Mouse (Mus musculus): Measurements from ENCODE around the gene Ykt6. TPM values are rescaled to one million over a fixed set of nuclear protein-coding genes. Genes with fewer than 3 reads are reported as not detected.

Gene Ykt6
- polyA plus RNA-seq, 1 experiment from 2014 or later, result 58.4 TPM

DNA sequence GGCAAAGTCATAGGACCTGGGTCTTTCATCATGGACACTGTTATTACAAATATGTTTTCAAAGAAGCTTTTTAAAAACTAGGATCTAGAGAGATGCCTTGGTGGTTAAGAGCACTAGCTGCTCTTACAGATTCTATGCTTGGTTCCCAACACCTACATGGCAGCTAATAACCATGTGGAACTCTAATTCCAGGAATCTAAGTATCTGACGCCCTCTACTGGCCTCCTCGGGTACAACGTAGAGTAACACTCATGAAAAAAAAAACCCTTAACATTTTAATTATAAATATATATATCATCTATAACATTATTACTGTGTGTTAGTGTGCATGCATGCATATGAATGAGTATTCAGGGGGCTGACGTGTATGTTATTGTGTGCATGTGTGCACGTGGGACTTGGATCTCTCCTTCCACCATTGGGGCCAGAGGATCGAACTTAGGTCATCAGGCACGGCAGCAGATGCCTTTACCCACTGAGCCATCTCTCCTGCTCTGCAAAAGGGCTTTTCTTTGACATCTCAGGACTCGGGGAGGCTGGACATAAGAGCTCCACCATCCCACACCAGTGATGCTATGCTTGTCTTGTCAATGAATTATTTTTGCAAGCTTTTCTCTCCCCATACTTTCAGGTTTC lies 2.2 kb upstream of the Ykt6 start:
- Histone ChIP-seq H3K27me3 (no peaks in the 10 kb centered on the region), H3K9ac (no peak overlapping the region), H3K27ac (no peak overlapping the region), H3K36me3 (replicated peaks) (no peaks in the 10 kb centered on the region), H3K4me2 (no peak overlapping the region), H3K4me1 (peaks cover 35% of the 10 kb centered on the region), H3K4me3 (replicated peaks) (no peak overlapping the region), H3K9me3 (no peaks in the 10 kb centered on the region)
- 35% methylated on average over 8 of the region's 8 CpGs for WGBS
- no peak for ATAC-seq (ENCODE audit: low FRiP score)

DNA sequence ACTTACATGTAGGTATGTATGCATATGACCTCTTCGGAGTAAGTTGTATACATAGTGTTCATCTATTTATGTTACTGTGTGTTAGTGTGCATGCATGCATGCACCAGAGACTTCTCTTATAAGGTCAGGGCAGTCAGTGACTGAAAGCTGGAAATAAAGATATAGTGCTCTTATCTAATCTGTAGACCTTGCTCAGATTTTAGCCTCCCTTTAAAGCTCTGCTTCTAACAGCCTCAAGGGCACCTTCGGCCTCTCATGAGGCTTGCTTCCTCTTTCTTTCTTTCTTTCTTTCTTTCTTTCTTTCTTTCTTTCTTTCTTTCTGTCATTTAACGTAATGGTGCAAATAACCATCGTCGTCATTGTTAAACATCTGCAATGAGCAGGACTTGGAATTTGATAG lies 1.1 kb upstream of the Ykt6 start:
- no peak overlapping the region for H3K4me2 ChIP-seq
- no peak overlapping the region for H3K27ac ChIP-seq
- H3K27me3 ChIP-seq, result no peaks in the 10 kb centered on the region
- H3K4me3 ChIP-seq (replicated peaks), result no peak overlapping the region
- H3K36me3 ChIP-seq (replicated peaks), result peaks cover 3% of the 10 kb centered on the region; the same call in 1 of the 2 replicates
- no peak overlapping the region for H3K9ac ChIP-seq
- no peaks in the 10 kb centered on the region for H3K9me3 ChIP-seq
- WGBS, result 82% methylated on average over 5 of the region's 5 CpGs
- peaks cover 30% of the 10 kb centered on the region for H3K4me1 ChIP-seq
- no peak for ATAC-seq (ENCODE audit: low FRiP score)

DNA sequence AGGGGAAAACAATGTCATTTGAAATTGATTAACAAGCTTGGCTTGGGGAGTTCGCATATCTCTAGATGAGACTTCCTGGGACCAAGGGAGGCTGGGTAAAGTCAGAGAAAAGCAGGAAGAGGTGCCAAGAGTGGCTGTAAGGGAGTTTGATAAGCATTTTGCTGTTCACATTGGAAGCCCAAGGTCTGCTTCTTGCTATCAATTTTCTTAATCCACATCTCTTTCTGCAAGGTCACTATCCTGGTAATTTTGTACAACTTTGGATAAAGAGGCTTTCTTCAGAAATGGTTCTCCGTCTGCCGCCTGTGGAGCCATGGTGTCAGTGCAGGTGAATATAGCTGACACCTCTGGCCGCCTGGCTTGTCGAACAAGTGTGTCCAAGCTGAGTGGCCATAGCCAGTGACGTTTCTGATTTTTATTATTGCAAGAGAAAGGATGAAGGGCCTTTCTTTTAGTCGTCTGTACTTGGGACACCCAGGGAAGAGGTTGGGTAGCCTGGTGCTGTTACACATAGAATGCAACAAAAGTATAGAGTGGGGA lies 458 bp upstream of the Ykt6 start:
- peak overlapping the region; percentile 91 for H3K27ac ChIP-seq
- 7% methylated on average over 7 of the region's 7 CpGs for WGBS
- H3K9me3 ChIP-seq, result no peaks in the 10 kb centered on the region
- H3K9ac ChIP-seq, result peak overlapping the region; percentile 84
- peaks cover 24% of the 10 kb centered on the region for H3K4me1 ChIP-seq
- H3K27me3 ChIP-seq, result no peaks in the 10 kb centered on the region
- peak; percentile 75 for ATAC-seq (ENCODE audit: low FRiP score)
- peak overlapping the region; percentile 89 for H3K4me3 ChIP-seq (replicated peaks)
- H3K36me3 ChIP-seq (replicated peaks), result peaks cover 5% of the 10 kb centered on the region
- peak overlapping the region; percentile 90 for H3K4me2 ChIP-seq

DNA sequence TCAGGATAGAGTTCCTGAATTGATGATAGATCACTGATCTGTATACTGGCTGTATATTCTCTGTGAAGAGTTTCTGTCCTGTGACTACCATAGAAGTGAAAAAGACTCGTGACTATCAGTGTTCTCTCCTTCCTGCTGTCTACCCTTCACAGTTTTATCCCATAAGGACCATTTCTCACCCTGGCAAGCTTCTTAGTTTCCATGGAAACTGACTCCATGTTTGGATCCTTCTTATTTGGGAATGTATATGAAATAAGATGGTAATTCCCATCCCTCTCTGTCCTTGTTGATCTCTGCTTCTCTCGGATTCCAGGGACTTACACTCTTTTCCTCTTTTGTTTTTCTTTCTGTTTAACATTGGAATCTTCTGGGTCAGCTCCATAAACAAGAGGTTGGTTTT lies 4.6 kb downstream of the Ykt6 start:
- Histone ChIP-seq H3K4me1 (peaks cover 20% of the 10 kb centered on the region), H3K4me3 (replicated peaks) (no peak overlapping the region), H3K9me3 (no peaks in the 10 kb centered on the region), H3K9ac (no peak overlapping the region), H3K36me3 (replicated peaks) (peaks cover 55% of the 10 kb centered on the region), H3K27me3 (no peaks in the 10 kb centered on the region), H3K4me2 (no peak overlapping the region), H3K27ac (no peak overlapping the region)
- 76% methylated on average over 2 of the region's 2 CpGs for WGBS
- no peak for ATAC-seq (ENCODE audit: low FRiP score)

DNA sequence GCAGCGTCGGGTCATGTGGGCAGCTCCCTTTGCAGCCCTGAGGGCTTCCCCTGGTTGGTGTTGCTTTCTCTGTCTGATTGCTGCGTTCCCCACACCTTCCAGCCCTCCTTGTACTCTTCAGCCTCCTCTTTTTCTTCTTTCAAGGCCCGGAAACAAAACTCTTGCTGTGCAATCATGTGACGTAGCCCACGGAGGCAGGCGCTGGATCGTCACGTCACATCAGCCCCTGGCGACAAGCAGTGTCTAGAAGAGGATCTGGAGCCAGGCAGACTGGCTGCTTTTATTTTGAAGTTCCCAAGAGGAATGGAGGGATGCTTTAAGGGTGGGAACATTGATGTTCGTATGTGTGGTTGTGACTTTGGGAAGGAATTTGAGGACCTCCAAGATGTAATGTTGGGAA lies 10.4 kb downstream of the Ykt6 start:
- Histone ChIP-seq H3K27me3 (no peaks in the 10 kb centered on the region), H3K4me3 (replicated peaks) (no peak overlapping the region), H3K4me1 (no peaks in the 10 kb centered on the region), H3K4me2 (no peak overlapping the region), H3K36me3 (replicated peaks) (peaks cover 93% of the 10 kb centered on the region), H3K9me3 (no peaks in the 10 kb centered on the region), H3K9ac (no peak overlapping the region), H3K27ac (no peak overlapping the region)
- 90% methylated on average over 11 of the region's 11 CpGs for WGBS
- no peak for ATAC-seq (ENCODE audit: low FRiP score)

DNA sequence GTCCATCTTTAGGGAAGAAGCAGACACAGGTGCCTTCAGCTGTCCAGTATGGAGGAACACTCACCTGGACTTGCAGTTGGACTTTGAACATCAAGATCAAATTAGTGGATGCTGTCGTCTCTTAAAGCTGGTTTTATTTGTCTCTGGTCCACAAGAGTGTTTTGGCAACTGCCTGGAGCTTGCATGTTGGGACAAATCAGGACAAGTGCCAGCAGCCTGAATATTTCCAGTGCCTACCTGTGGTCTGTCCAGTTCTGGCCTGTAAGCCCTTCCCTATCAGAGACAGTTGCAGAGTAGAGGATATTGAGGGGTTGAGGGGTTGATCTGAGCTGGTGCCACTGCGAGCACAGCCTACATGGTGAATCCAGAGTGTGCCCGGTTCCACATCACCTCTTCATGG lies 11.3 kb downstream of the Ykt6 start:
- Histone ChIP-seq H3K4me2 (no peak overlapping the region), H3K4me3 (replicated peaks) (no peak overlapping the region), H3K27ac (no peak overlapping the region), H3K9me3 (no peaks in the 10 kb centered on the region), H3K4me1 (no peaks in the 10 kb centered on the region), H3K27me3 (no peaks in the 10 kb centered on the region), H3K9ac (no peak overlapping the region), H3K36me3 (replicated peaks) (peaks cover 84% of the 10 kb centered on the region)
- no peak for ATAC-seq (ENCODE audit: low FRiP score)
- 98% methylated on average over 3 of the region's 3 CpGs for WGBS

DNA sequence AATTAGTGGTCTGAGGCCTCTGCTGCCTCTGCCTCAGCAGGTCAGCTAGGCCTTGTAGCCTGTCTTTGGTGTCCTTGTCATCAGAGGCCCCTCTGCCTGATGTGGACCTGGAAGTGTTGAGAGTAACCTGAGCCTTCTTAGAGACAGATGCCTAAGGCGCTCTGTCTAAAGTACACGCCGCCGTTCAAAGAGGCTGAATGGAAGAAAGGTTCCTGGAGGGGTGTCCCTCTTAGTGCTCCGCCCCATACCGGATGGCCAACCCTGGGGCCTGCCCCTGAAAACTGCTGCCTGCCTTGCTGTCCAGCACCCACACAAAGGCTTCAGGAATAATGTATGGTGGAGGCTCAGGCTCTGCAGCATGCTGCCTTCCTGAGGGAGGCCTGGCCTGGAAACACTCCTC lies 12.7 kb downstream of the Ykt6 start:
- no peaks in the 10 kb centered on the region for H3K27me3 ChIP-seq
- peaks cover 74% of the 10 kb centered on the region for H3K36me3 ChIP-seq (replicated peaks)
- no peak overlapping the region for H3K4me3 ChIP-seq (replicated peaks)
- H3K9ac ChIP-seq, result no peak overlapping the region
- H3K9me3 ChIP-seq, result no peaks in the 10 kb centered on the region
- no peak overlapping the region for H3K4me2 ChIP-seq
- ATAC-seq (ENCODE audit: low FRiP score), result no peak
- 0 out of 2 replicates have a peak, but pooled peaks cover 5% of the 10 kb centered on the region for H3K4me1 ChIP-seq
- H3K27ac ChIP-seq, result no peak overlapping the region
- 79% methylated on average over 6 of the region's 6 CpGs for WGBS

DNA sequence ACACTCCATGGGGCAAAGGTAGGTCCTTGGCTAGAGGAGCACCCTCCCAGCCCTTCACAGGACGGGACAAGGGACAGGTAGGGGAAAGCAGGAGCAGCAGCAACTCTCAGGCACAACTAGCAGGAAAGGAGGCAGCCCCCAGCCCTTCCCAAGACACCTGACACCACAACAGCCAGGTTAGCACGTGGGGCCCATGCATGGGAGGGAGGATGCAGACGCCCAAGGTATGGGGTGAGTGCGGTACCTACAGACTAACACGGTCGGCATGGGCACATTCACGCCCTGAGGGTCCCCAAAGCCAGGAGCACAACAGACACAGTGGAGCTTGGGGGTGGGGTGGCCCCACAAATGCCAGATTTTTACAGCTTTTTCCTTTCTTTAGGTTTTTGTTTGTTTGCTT lies 15.7 kb downstream of the Ykt6 start:
- no peak for ATAC-seq (ENCODE audit: low FRiP score)

DNA sequence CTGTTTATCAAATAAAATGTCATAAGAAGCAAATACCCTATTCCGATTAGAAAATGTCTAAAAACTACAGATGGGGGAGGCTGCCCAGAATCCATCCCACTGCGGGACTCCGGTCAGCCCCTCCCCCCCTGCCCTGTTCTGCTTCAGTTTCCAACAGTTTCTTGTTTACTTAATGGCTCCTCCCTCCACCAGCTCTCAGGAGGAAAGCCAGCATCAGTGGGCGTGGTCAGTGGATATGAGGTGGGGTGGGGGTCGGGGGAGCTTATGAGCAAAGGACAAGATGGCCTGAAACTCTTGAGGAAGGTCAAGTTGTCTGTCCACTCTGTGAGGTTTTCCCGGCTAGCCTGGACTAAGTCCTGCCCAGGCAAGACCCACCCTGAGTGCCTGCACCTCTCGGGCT lies 17.7 kb downstream of the Ykt6 start:
- 57% methylated on average over 7 of the region's 7 CpGs for WGBS
- no peak overlapping the region for H3K27ac ChIP-seq
- 0 out of 2 replicates have a peak, but pooled peaks cover 5% of the 10 kb centered on the region for H3K4me1 ChIP-seq

More for the DNA sequence above, 15.7 kb downstream of the Ykt6 start:
- Histone ChIP-seq H3K36me3 (replicated peaks) (peaks cover 44% of the 10 kb centered on the region), H3K27ac (no peak overlapping the region), H3K9me3 (no peaks in the 10 kb centered on the region), H3K4me3 (replicated peaks) (no peak overlapping the region), H3K4me1 (0 out of 2 replicates have a peak, but pooled peaks cover 5% of the 10 kb centered on the region), H3K27me3 (no peaks in the 10 kb centered on the region), H3K9ac (no peak overlapping the region), H3K4me2 (no peak overlapping the region)
- 66% methylated on average over 7 of the region's 7 CpGs for WGBS

DNA sequence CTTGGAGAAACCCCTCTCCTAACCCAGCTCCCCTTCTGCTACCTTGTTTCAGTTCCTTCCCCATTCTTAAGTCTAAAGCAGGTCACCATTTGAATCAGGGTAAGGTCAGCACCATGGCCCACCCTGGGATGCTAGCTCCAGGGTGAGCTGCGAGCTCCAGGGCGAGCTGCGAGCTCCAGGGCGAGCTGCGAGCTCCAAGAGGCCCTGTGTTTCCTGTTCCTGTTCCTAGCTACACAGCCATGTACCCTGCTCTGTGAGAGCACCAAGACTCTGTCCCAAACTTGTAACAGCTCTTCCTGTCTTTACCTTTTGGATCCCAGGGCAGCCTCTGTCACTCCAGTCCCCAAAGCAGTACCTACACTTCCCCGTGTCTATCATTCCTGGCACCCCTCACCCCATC lies 18.6 kb downstream of the Ykt6 start:
- Histone ChIP-seq H3K4me2 (no peak overlapping the region), H3K36me3 (replicated peaks) (peaks cover 15% of the 10 kb centered on the region), H3K9me3 (no peaks in the 10 kb centered on the region), H3K27ac (no peak overlapping the region), H3K4me3 (replicated peaks) (no peak overlapping the region), H3K27me3 (no peaks in the 10 kb centered on the region), H3K9ac (no peak overlapping the region), H3K4me1 (0 out of 2 replicates have a peak, but pooled peaks cover 5% of the 10 kb centered on the region)
- ATAC-seq (ENCODE audit: low FRiP score), result no peak
- WGBS, result 82% methylated on average over 6 of the region's 6 CpGs

More for the DNA sequence above, 17.7 kb downstream of the Ykt6 start:
- H3K4me2 ChIP-seq, result no peak overlapping the region
- no peak for ATAC-seq (ENCODE audit: low FRiP score)
- no peaks in the 10 kb centered on the region for H3K9me3 ChIP-seq
- no peak overlapping the region for H3K9ac ChIP-seq
- peaks cover 24% of the 10 kb centered on the region for H3K36me3 ChIP-seq (replicated peaks)
- no peak overlapping the region for H3K4me3 ChIP-seq (replicated peaks)
- no peaks in the 10 kb centered on the region for H3K27me3 ChIP-seq

DNA sequence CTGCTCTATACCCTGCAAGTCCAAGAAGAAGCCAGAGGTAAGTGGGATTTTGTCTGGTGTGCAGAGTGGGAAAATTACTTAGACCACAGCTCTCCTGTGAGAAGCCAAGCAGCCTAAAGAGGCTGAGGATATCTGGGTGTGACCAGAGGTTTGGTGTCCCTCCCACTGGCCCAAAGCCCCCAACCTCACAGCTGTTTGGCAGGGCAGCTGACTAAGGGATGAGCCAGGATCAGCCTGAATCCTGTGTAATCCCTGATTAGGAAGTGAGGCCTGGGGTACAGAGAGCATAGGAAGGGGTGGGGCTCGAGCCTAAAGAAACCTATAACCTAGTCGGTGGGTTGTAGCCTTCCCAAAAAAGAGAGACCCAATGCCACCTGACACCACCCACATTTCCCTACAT lies 19.6 kb downstream of the Ykt6 start:
- no peak for ATAC-seq (ENCODE audit: low FRiP score)
- no peak overlapping the region for H3K9ac ChIP-seq
- H3K4me1 ChIP-seq, result 0 out of 2 replicates have a peak, but pooled peaks cover 5% of the 10 kb centered on the region
- no peak overlapping the region for H3K27ac ChIP-seq
- H3K36me3 ChIP-seq (replicated peaks), result peaks cover 8% of the 10 kb centered on the region; the same call in 1 of the 2 replicates
- no peak overlapping the region for H3K4me2 ChIP-seq
- H3K27me3 ChIP-seq, result no peaks in the 10 kb centered on the region
- 67% methylated on average over 2 of the region's 2 CpGs for WGBS
- H3K9me3 ChIP-seq, result no peaks in the 10 kb centered on the region
- no peak overlapping the region for H3K4me3 ChIP-seq (replicated peaks)

DNA sequence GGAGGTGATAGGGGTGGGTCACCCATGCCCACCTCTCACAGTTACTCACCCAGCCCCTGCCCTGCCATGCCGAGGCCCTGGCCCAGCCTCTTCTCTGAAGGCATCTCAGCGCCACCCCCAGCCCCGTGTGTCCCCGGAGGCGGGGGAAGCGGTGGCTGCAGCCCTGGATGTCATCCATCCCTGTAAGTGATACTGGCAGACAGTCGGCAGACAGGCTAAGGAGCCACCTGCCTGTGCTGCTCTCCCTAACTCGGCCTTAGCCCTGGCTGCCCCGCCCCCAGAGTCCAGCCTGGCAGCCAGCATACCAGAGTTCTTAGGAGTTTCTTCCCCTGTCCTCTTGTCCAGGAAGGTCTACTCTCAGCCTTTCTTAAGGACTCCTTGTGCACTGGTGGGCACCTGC lies 20.6 kb downstream of the Ykt6 start:
- H3K27ac ChIP-seq, result no peak overlapping the region
- H3K36me3 ChIP-seq (replicated peaks), result peaks cover 4% of the 10 kb centered on the region; the same call in 1 of the 2 replicates
- H3K27me3 ChIP-seq, result no peaks in the 10 kb centered on the region
- H3K9me3 ChIP-seq, result no peaks in the 10 kb centered on the region
- H3K4me1 ChIP-seq, result 0 out of 2 replicates have a peak, but pooled peaks cover 5% of the 10 kb centered on the region
- H3K4me3 ChIP-seq (replicated peaks), result no peak overlapping the region
- H3K4me2 ChIP-seq, result no peak overlapping the region
- ATAC-seq (ENCODE audit: low FRiP score), result no peak
- no peak overlapping the region for H3K9ac ChIP-seq
- WGBS, result 16% methylated on average over 9 of the region's 9 CpGs

DNA sequence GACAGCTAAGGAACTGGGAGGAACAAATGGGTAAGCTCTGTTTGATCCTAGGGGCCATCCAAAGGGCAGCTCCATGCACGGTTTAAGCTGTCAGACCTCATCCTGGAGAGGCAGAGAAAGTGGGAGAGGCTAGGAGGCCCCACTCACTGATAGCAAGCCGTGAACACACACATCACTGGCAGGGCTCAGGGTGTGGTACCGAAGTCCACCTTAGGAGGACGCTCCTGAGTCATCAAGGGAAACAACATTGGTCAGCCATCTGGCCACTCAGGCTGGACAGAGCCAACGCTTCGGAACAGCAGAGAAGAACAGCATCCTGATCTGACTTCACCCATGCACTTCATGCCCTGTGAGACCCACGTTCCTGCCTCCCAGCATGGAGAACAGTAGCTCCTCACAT lies 23.6 kb downstream of the Ykt6 start:
- H3K36me3 ChIP-seq (replicated peaks), result no peaks in the 10 kb centered on the region
- no peak overlapping the region for H3K4me2 ChIP-seq
- WGBS, result 94% methylated on average over 7 of the region's 7 CpGs
- no peaks in the 10 kb centered on the region for H3K4me1 ChIP-seq
- H3K9ac ChIP-seq, result no peak overlapping the region
- H3K27ac ChIP-seq, result no peak overlapping the region
- no peaks in the 10 kb centered on the region for H3K27me3 ChIP-seq
- H3K9me3 ChIP-seq, result no peaks in the 10 kb centered on the region
- no peak for ATAC-seq (ENCODE audit: low FRiP score)
- no peak overlapping the region for H3K4me3 ChIP-seq (replicated peaks)

Data from forebrain, embryonic 12.5 days (tissue).